Mouse (Mus musculus) heart, embryonic 16.5 days (tissue): ENCODE data around the gene 1700023F06Rik. TPM values are rescaled to one million over a fixed set of nuclear protein-coding genes. Genes with fewer than 3 reads are reported as not detected.

Experiments
- ATAC-seq: fragments of 200-750 bp; cut with Nextera tagmentation; replicated peaks from 2 replicates; pipeline ENCODE4 v1.8.0; 2017; ENCODE audit warnings: moderate number of reproducible peaks; ENCODE audit not compliant: insufficient read depth, low FRiP score; ENCODE audit errors: extremely low read depth
- H3K27ac ChIP-seq: fragments of 300-500 bp; sonication (generic); 2 replicates; pipeline ENCODE4 v1.5.1; 2014; ENCODE audit warnings: mild to moderate bottlenecking, low read length, control low read depth, moderate library complexity
- H3K27me3 ChIP-seq: fragments of 300-500 bp; sonication (generic); 2 replicates; pipeline ENCODE4 v1.6.1; 2014; ENCODE audit warnings: low read length, mixed read lengths; ENCODE audit not compliant: control insufficient read depth, insufficient read depth
- H3K36me3 ChIP-seq: fragments of 300-500 bp; sonication (generic); 2 replicates; pipeline ENCODE4 v1.6.1; 2014; ENCODE audit not compliant: control insufficient read depth, insufficient read depth
- H3K4me1 ChIP-seq: fragments of 300-500 bp; sonication (generic); 2 replicates; pipeline ENCODE4 v1.6.1; 2014; ENCODE audit warnings: low read length, mixed read lengths; ENCODE audit not compliant: control insufficient read depth, insufficient read depth
- H3K4me2 ChIP-seq: fragments of 300-500 bp; sonication (generic); 2 replicates; pipeline ENCODE4 v1.6.1; 2014; ENCODE audit warnings: low read depth, mild to moderate bottlenecking, control low read depth, low read length
- H3K4me3 ChIP-seq: fragments of 300-500 bp; sonication (generic); 2 replicates; pipeline ENCODE4 v1.5.1; 2014; ENCODE audit warnings: mild to moderate bottlenecking, control low read depth, low read length
- H3K9ac ChIP-seq: fragments of 300-500 bp; sonication (generic); 2 replicates; pipeline ENCODE4 v1.6.1; 2014; ENCODE audit warnings: low read length, control low read depth
- H3K9me3 ChIP-seq: fragments of 300-500 bp; sonication (generic); replicated peaks from 2 replicates; pipeline ENCODE4 v1.6.1; 2016; ENCODE audit warnings: low read length; ENCODE audit not compliant: control insufficient read depth
- whole genome bisulfite sequencing: fragments of 180-500 bp; shearing (Covaris S2); extraction: QIAGEN DNeasy Blood & Tissue Kit; methylation state at CpG from one replicate; pipeline ENCODE4 v1.1.7; 2014; 5-methylcytosine and 5-hydroxymethylcytosine counted together
- polyA plus RNA-seq: library from polyadenylated mRNA; unstranded; fragments of >200 nt; fragmentation: Nextera tagmentation; extraction: Ambion mirVana; gene quantifications from 2 replicates; pipeline ENCODE4 v1.2.1, GENCODE M21; 2015

Gene 1700023F06Rik
- polyA plus RNA-seq, 1 experiment from 2014 or later: 0.25 TPM

DNA sequence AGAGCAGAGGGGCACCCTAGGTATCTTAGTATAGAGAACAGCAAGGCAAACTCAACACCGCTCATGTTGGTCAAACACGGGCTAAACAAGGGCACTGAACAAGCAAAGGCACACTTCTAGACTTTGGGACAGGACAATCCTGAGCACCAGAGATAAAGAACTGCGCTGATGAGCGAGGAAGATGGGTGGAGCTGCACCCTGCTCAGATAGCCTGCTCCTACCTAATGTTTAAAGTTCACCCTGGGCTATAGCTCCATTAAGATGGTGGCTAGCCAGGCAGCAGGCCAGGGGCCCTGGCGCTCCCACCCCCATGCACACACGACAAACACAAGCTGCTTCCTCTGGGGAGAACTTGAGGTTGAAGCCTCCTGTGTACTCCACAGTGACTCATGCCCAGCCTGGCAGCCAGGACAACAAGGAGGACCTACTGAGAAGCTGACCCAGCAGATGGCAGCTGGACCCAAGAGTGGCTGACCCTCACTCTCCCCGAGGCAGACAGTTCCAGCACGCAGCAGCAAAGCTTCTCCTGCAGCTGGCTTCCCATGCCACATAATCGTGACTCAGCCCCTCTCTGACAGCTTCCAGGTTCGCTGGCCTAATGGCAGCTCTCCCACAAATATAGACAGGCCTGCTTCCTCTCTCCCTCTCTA lies 37.8 kb upstream of the 1700023F06Rik start:
- peak; percentile 20; the same call in 1 of the 2 replicates for ATAC-seq
- no peak overlapping the region for H3K4me2 ChIP-seq
- peaks cover 41% of the 10 kb centered on the region for H3K4me1 ChIP-seq
- H3K36me3 ChIP-seq: no peaks in the 10 kb centered on the region
- WGBS: 42% methylated on average over 10 of the region's 10 CpGs
- peak overlapping the region; percentile 16; the same call in 1 of the 2 replicates for H3K9ac ChIP-seq
- no peak overlapping the region for H3K4me3 ChIP-seq
- H3K27ac ChIP-seq: peak overlapping the region; percentile 69
- no peaks in the 10 kb centered on the region for H3K9me3 ChIP-seq
- no peaks in the 10 kb centered on the region for H3K27me3 ChIP-seq

DNA sequence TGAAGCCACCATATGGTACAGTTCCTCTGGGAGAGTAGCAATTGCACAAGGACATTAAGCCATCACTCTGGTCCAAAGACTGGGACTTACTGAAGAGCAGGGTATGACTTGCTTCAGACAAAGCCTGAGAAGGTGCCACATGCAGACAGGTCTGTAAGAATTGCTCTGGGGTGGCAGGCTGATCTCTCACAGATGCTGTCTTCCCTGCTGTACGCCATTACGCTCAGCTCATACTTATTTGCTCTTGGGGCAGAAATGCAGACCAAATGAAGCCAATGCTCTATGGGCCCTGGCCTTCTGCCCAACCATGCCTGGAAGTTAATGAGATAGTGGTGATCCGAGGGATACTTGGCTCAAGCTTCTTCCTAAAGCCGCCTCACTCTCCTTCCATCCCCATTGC lies 36.5 kb upstream of the 1700023F06Rik start:
- H3K9ac ChIP-seq: no peak overlapping the region
- H3K4me1 ChIP-seq: peaks cover 53% of the 10 kb centered on the region
- WGBS: 58% methylated on average over 4 of the region's 4 CpGs
- no peaks in the 10 kb centered on the region for H3K36me3 ChIP-seq
- no peaks in the 10 kb centered on the region for H3K27me3 ChIP-seq
- no peak for ATAC-seq
- H3K4me2 ChIP-seq: no peak overlapping the region
- H3K9me3 ChIP-seq: no peaks in the 10 kb centered on the region
- no peak overlapping the region for H3K4me3 ChIP-seq
- no peak overlapping the region for H3K27ac ChIP-seq

- Histone ChIP-seq H3K4me3 (no peak overlapping the region), H3K36me3 (peaks cover 15% of the 10 kb centered on the region), H3K4me2 (0 out of 2 replicates have a peak overlapping the region, but pooled peaks have one; percentile 9), H3K4me1 (peaks cover 20% of the 10 kb centered on the region), H3K9me3 (no peaks in the 10 kb centered on the region; the same call in 1 of the 2 replicates), H3K9ac (no peak overlapping the region; the same call in none of the 2 replicates), H3K27ac (peak overlapping the region; percentile 69), H3K27me3 (no peaks in the 10 kb centered on the region)
- WGBS: 21% methylated on average over 7 of the region's 7 CpGs
- peak; percentile 30 for ATAC-seq
These were observed 32.4 kb upstream of the 1700023F06Rik start for GRCm38 (mm10) chr11:103240740-103241139.

- no peak overlapping the region for H3K9ac ChIP-seq
- H3K9me3 ChIP-seq: no peaks in the 10 kb centered on the region; the same call in 1 of the 2 replicates
- no peaks in the 10 kb centered on the region for H3K27me3 ChIP-seq
- ATAC-seq: no peak
- WGBS: 75% methylated on average over 9 of the region's 9 CpGs
- H3K4me3 ChIP-seq: no peak overlapping the region
- H3K4me2 ChIP-seq: no peak overlapping the region
- H3K4me1 ChIP-seq: peaks cover 13% of the 10 kb centered on the region
- H3K27ac ChIP-seq: no peak overlapping the region
- H3K36me3 ChIP-seq: peaks cover 15% of the 10 kb centered on the region
These were observed 29.4 kb upstream of the 1700023F06Rik start for GRCm38 (mm10) chr11:103237757-103238156.

DNA sequence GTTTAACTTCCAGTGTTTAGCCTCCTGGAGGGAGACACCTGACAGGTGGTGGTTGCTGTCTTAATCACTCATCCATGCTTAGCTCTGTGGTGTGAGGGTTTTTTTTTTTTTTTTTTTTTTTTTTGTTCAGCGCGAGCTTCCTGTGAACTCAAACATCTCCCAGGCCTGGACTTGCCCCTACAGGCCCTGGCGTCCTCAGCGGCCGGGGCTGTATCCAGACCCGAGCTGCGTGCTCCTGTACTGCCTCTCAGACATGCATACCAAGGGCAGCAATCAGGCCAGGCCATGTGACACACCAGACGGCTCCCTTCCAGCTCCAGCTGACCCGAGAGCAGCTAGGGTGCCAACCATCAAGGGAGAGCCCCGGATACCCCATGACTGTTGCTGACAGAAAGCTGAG lies 28.5 kb upstream of the 1700023F06Rik start:
- H3K27ac ChIP-seq: no peak overlapping the region
- H3K9ac ChIP-seq: no peak overlapping the region
- no peak overlapping the region for H3K4me3 ChIP-seq
- 0 out of 2 replicates have a peak, but pooled peaks have one; percentile 34 for ATAC-seq
- H3K4me1 ChIP-seq: peaks cover 13% of the 10 kb centered on the region
- no peaks in the 10 kb centered on the region; the same call in 1 of the 2 replicates for H3K9me3 ChIP-seq
- 71% methylated on average over 10 of the region's 10 CpGs for WGBS
- H3K36me3 ChIP-seq: peaks cover 15% of the 10 kb centered on the region
- H3K27me3 ChIP-seq: no peaks in the 10 kb centered on the region
- no peak overlapping the region for H3K4me2 ChIP-seq

DNA sequence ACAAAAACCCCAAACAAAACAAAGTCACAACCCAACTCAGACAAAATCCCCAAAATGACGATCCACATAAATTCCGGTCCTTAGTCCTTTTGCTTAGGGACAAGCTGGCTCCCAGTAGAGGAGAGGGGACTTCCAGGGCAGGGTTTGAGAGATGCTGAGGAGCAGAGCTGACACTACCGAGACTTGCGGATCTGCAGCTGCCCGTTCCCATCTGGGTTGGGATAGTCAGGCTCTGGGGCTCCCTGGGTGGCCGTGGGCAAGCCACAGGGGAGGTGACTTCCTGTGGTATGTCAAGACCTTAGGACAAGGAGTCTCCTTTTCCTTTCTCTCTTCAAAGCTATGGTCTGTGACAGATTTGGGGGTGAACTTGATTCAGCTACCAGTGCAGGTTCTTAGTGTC lies 28.1 kb upstream of the 1700023F06Rik start:
- Histone ChIP-seq H3K4me3 (no peak overlapping the region), H3K4me2 (no peak overlapping the region), H3K9me3 (no peaks in the 10 kb centered on the region; the same call in 1 of the 2 replicates), H3K27ac (no peak overlapping the region), H3K9ac (no peak overlapping the region), H3K36me3 (peaks cover 15% of the 10 kb centered on the region), H3K4me1 (peaks cover 13% of the 10 kb centered on the region), H3K27me3 (no peaks in the 10 kb centered on the region)
- 84% methylated on average over 6 of the region's 6 CpGs for WGBS
- no peak for ATAC-seq

- 0 out of 2 replicates have a peak, but pooled peaks have one; percentile 11 for ATAC-seq
- H3K9me3 ChIP-seq: no peaks in the 10 kb centered on the region; the same call in 1 of the 2 replicates
- 57% methylated on average over 11 of the region's 11 CpGs for WGBS
- H3K4me1 ChIP-seq: peaks cover 7% of the 10 kb centered on the region
- no peaks in the 10 kb centered on the region for H3K27me3 ChIP-seq
- H3K4me2 ChIP-seq: no peak overlapping the region
- 0 out of 2 replicates have a peak overlapping the region, but pooled peaks have one; percentile 4 for H3K27ac ChIP-seq
- H3K4me3 ChIP-seq: no peak overlapping the region
- H3K36me3 ChIP-seq: peaks cover 18% of the 10 kb centered on the region
- H3K9ac ChIP-seq: no peak overlapping the region
These were observed 27.3 kb upstream of the 1700023F06Rik start for GRCm38 (mm10) chr11:103235702-103236101.

DNA sequence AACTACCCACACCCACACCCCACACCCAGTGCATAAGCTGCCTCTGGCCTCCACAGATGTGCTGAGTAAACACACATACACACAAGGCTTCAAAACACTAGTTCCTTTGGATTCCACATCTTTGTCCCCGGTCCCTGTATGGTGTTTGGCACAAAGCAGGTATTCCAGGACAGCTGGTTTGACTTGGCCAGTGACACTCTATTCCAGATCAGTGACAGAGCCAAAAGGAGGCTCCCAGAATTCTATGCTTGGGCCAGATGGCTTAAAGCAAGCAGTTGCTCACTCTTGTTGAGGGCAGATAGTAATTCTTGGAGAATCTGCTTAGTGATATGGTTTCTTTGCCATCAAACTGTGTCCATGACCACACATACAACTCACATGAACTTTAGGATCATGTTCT lies 26.1 kb upstream of the 1700023F06Rik start:
- Histone ChIP-seq H3K9me3 (peaks cover 2% of the 10 kb centered on the region), H3K36me3 (peaks cover 26% of the 10 kb centered on the region), H3K4me1 (no peaks in the 10 kb centered on the region), H3K27ac (no peak overlapping the region), H3K4me2 (no peak overlapping the region), H3K9ac (no peak overlapping the region), H3K4me3 (no peak overlapping the region), H3K27me3 (no peaks in the 10 kb centered on the region)
- ATAC-seq: no peak
- 67% methylated on average over 1 of the region's 1 CpGs for WGBS

- WGBS: 28% methylated on average over 7 of the region's 7 CpGs
- Histone ChIP-seq H3K4me1 (no peaks in the 10 kb centered on the region), H3K9me3 (peaks cover 4% of the 10 kb centered on the region), H3K27me3 (no peaks in the 10 kb centered on the region), H3K4me2 (no peak overlapping the region), H3K36me3 (peaks cover 28% of the 10 kb centered on the region), H3K27ac (no peak overlapping the region), H3K4me3 (no peak overlapping the region), H3K9ac (no peak overlapping the region)
- ATAC-seq: no peak
These were observed 24.6 kb upstream of the 1700023F06Rik start for GRCm38 (mm10) chr11:103232966-103233365.
